Mouse (Mus musculus): Measurements from ENCODE around the gene Pak6. TPM values are rescaled to one million over a fixed set of nuclear protein-coding genes. Genes with fewer than 3 reads are reported as not detected.
"Not testable (repeated sequence)": the region's sequence is repeated elsewhere in the genome, so short reads cannot be mapped to it uniquely, and the experiment has no call there.

Gene Pak6
- polyA plus RNA-seq, 1 experiment from 2014 or later, result 2.2 TPM

DNA sequence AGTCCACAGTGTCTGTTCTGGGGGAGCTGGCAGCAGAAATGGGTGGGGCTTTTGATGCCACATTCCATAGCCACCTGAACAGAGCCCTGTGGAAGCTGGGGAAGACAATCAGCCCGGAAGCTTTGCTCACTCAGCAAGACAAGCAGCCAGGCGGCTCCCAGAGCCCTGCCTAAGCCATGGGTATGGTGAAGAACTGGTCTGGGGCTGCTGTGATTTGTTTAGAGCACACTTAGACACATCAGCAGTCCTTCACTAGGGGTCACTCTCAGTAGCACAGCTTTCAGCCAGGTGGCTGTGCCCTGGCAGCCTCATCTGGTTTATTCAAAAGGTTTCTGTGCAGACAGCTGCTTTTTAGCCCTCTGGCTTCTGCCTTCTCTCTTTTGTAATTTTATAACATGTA is 22.0 kb upstream of the Pak6 start:
- WGBS, result 52% methylated on average over 2 of the region's 2 CpGs
- peaks cover 3% of the 10 kb centered on the region; the same call in 1 of the 2 replicates for H3K9me3 ChIP-seq (ENCODE audit: control insufficient read depth, low read length)
- H3K4me1 ChIP-seq (replicated peaks; ENCODE audit: control insufficient read depth, insufficient read depth, low read length), result no peaks in the 10 kb centered on the region
- no peak overlapping the region for H3K4me3 ChIP-seq (ENCODE audit: low read length)
- H3K9ac ChIP-seq (ENCODE audit: low read length), result no peak overlapping the region
- peaks cover 52% of the 10 kb centered on the region for H3K36me3 ChIP-seq (ENCODE audit: control insufficient read depth, insufficient read depth, low read length)
- no peak for ATAC-seq (ENCODE audit: low read depth)
- no peak overlapping the region for H3K4me2 ChIP-seq (ENCODE audit: low read depth, low read length)
- H3K27me3 ChIP-seq (ENCODE audit: control insufficient read depth, insufficient read depth, low read depth, low read length), result no peaks in the 10 kb centered on the region
- H3K27ac ChIP-seq (ENCODE audit: low read length), result no peak overlapping the region

DNA sequence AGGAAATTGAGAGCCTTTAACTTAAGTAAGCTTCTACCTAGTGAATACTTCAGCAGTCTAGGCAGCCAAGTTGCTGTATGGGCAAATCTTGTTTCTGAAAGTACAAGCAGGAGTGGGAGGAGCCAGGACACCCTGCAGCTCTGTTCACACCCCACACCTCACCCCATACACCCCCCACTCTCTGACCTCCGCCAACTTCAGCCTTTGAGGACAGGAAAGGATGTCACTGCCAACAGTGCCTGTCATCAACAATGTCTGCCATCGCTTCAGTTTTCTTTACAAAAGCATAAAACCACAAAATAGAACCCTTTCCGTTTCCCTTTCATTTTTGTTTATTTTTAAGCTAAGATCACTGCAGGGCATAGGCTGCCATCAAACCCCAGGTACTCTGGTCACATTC is 20.7 kb upstream of the Pak6 start:
- 48% methylated on average over 3 of the region's 3 CpGs for WGBS
- ATAC-seq (ENCODE audit: low read depth), result no peak
- Histone ChIP-seq H3K36me3 (ENCODE audit: control insufficient read depth, insufficient read depth, low read length) (peaks cover 44% of the 10 kb centered on the region), H3K4me3 (ENCODE audit: low read length) (no peak overlapping the region), H3K9ac (ENCODE audit: low read length) (no peak overlapping the region), H3K4me1 (replicated peaks; ENCODE audit: control insufficient read depth, insufficient read depth, low read length) (no peaks in the 10 kb centered on the region), H3K27ac (ENCODE audit: low read length) (no peak overlapping the region), H3K9me3 (ENCODE audit: control insufficient read depth, low read length) (peaks cover 3% of the 10 kb centered on the region; the same call in 1 of the 2 replicates), H3K4me2 (ENCODE audit: low read depth, low read length) (no peak overlapping the region), H3K27me3 (ENCODE audit: control insufficient read depth, insufficient read depth, low read depth, low read length) (no peaks in the 10 kb centered on the region)

DNA sequence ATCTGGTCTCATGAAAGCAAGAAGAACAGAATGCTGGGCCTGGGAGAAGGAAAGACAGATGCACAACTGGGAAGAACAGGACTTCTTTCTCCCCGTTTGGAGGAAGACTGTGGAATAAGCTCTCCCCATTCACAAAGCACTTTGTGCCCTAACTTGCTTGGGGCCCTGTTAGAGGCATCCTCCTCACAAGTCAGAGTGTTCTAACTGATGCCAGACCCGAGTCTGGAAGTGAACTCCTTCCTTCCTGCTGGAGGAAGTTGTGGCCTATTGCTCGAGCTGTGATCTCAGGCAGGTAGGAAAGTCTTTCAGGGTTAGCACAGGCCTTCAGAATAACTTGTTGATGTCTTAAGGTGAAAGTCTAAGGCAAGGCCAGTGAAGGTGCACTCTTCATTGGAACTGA is 20.2 kb upstream of the Pak6 start:
- Histone ChIP-seq H3K36me3 (ENCODE audit: control insufficient read depth, insufficient read depth, low read length) (peaks cover 44% of the 10 kb centered on the region), H3K9me3 (ENCODE audit: control insufficient read depth, low read length) (peaks cover 3% of the 10 kb centered on the region; the same call in 1 of the 2 replicates), H3K27ac (ENCODE audit: low read length) (no peak overlapping the region), H3K4me1 (replicated peaks; ENCODE audit: control insufficient read depth, insufficient read depth, low read length) (no peaks in the 10 kb centered on the region), H3K4me2 (ENCODE audit: low read depth, low read length) (no peak overlapping the region), H3K9ac (ENCODE audit: low read length) (no peak overlapping the region), H3K4me3 (ENCODE audit: low read length) (no peak overlapping the region), H3K27me3 (ENCODE audit: control insufficient read depth, insufficient read depth, low read depth, low read length) (no peaks in the 10 kb centered on the region)
- 51% methylated on average over 3 of the region's 3 CpGs for WGBS
- ATAC-seq (ENCODE audit: low read depth), result no peak

DNA sequence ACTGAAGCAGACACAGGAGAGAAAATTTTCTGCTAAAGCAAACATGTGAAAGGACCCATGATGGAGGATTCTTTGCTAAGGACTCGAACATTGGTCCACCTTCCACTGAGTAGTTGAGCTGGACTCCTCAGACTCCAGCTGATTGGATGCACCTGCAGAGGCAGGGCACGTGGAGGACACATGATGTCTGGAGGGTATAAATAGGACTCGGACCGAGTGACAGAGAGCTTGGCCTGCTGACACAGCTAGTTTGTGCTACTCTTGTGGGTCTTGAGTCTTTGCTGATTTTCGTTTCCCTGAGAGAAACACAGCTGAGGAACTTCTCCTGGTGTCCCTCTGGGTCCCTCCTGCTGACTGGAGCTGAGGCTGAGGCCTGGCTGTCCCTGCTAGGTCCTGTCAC is 16.4 kb upstream of the Pak6 start:
- 82% methylated on average over 5 of the region's 5 CpGs for WGBS
- Histone ChIP-seq H3K9me3 (ENCODE audit: control insufficient read depth, low read length) (peaks cover 3% of the 10 kb centered on the region; the same call in 1 of the 2 replicates), H3K27ac (ENCODE audit: low read length) (no peak overlapping the region), H3K4me1 (replicated peaks; ENCODE audit: control insufficient read depth, insufficient read depth, low read length) (no peaks in the 10 kb centered on the region), H3K27me3 (ENCODE audit: control insufficient read depth, insufficient read depth, low read depth, low read length) (no peaks in the 10 kb centered on the region), H3K36me3 (ENCODE audit: control insufficient read depth, insufficient read depth, low read length) (peaks cover 18% of the 10 kb centered on the region), H3K4me3 (ENCODE audit: low read length) (no peak overlapping the region), H3K9ac (ENCODE audit: low read length) (no peak overlapping the region), H3K4me2 (ENCODE audit: low read depth, low read length) (no peak overlapping the region)
- ATAC-seq (ENCODE audit: low read depth), result no peak

DNA sequence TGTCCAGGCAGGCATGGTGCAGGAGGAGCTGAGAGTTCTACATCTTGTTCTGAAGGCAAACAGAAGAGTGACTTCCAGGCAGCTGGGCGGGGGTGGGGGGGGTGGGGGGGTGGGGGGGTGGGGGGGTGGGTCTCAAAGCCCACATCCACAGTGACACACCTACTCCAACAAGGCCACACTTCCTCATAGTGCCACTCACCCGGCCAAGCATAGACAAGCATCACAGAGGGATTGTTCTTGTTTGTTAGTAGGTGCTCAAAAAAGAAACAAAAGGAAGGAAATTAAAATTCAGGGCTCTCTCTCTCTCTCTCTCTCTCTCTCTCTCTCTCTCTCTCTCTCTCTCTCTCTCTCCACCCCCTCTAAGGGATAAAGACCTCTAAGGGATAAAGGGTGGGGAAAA is 12.4 kb upstream of the Pak6 start:
- ATAC-seq (ENCODE audit: low read depth); H3K9me3 ChIP-seq (ENCODE audit: control insufficient read depth, low read length); H3K27ac ChIP-seq (ENCODE audit: low read length); H3K27me3 ChIP-seq (ENCODE audit: control insufficient read depth, insufficient read depth, low read depth, low read length); H3K4me1 ChIP-seq (replicated peaks; ENCODE audit: control insufficient read depth, insufficient read depth, low read length); H3K4me3 ChIP-seq (ENCODE audit: low read length); H3K36me3 ChIP-seq (ENCODE audit: control insufficient read depth, insufficient read depth, low read length); H3K4me2 ChIP-seq (ENCODE audit: low read depth, low read length); H3K9ac ChIP-seq (ENCODE audit: low read length): not testable (repeated sequence)
- 51% methylated on average over 2 of the region's 2 CpGs for WGBS

DNA sequence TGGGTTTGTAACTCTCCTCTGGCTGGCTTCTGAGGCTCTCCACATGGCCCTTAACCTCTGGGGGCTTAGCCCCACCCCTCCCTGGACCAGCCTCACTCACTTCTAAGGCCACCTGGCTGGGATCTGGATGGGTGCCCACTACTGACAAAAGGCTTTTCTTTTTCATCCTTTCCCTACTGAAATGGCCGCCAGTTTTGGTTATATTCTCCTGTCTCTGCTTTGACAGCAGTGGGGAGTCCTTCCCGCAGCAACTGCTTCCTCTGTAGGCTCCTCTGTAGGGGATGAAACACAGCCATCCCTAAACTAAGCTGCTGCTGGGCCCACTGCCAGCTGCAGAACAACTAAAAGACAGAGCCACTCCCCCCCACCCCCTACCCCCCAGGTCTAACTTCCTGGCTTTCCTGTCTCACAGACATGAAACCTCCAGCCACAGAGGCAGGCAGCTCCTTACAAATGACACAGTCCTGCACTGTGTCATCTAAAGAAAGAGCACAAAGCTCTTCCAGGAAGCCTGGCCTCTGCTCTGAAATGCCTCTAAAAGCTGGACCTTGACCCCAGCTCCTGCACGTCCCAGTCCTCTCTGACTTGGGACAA is 6.3 kb upstream of the Pak6 start:
- Histone ChIP-seq H3K27me3 (ENCODE audit: control insufficient read depth, insufficient read depth, low read depth, low read length) (no peaks in the 10 kb centered on the region), H3K9ac (ENCODE audit: low read length) (no peak overlapping the region), H3K27ac (ENCODE audit: low read length) (peak overlapping the region; percentile 2; the same call in 1 of the 2 replicates), H3K4me3 (ENCODE audit: low read length) (no peak overlapping the region), H3K9me3 (ENCODE audit: control insufficient read depth, low read length) (no peaks in the 10 kb centered on the region), H3K4me2 (ENCODE audit: low read depth, low read length) (no peak overlapping the region), H3K4me1 (replicated peaks; ENCODE audit: control insufficient read depth, insufficient read depth, low read length) (peaks cover 21% of the 10 kb centered on the region), H3K36me3 (ENCODE audit: control insufficient read depth, insufficient read depth, low read length) (no peaks in the 10 kb centered on the region)
- 25% methylated on average over 3 of the region's 3 CpGs for WGBS
- peak; percentile 53 for ATAC-seq (ENCODE audit: low read depth)

DNA sequence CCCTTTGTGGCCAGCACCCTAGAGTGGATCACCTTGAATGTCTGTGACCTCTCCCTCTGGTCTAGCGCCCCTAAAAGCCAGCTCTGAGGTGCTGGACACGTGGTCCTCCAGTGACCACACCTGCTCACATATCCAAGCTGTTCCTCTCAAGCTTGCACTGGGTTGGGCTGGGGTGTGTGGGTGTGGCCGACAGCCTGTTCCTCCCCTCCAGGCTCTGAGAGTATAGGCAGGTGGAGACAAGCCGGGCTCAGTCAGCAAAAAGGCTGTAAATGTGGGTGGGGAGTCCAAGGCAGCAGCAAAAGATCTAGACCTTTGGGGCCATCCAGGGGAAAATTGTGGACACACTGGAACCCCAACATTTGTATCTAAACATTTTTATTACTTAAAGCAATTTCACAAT is 4.6 kb upstream of the Pak6 start:
- H3K9me3 ChIP-seq (ENCODE audit: control insufficient read depth, low read length), result no peaks in the 10 kb centered on the region
- H3K4me1 ChIP-seq (replicated peaks; ENCODE audit: control insufficient read depth, insufficient read depth, low read length), result peaks cover 30% of the 10 kb centered on the region
- H3K4me2 ChIP-seq (ENCODE audit: low read depth, low read length), result no peak overlapping the region
- ATAC-seq (ENCODE audit: low read depth), result peak; percentile 58
- no peak overlapping the region for H3K9ac ChIP-seq (ENCODE audit: low read length)
- H3K4me3 ChIP-seq (ENCODE audit: low read length), result no peak overlapping the region
- 25% methylated on average over 4 of the region's 4 CpGs for WGBS
- peaks cover 5% of the 10 kb centered on the region; the same call in 1 of the 2 replicates for H3K27me3 ChIP-seq (ENCODE audit: control insufficient read depth, insufficient read depth, low read depth, low read length)
- H3K36me3 ChIP-seq (ENCODE audit: control insufficient read depth, insufficient read depth, low read length), result no peaks in the 10 kb centered on the region
- H3K27ac ChIP-seq (ENCODE audit: low read length), result no peak overlapping the region

DNA sequence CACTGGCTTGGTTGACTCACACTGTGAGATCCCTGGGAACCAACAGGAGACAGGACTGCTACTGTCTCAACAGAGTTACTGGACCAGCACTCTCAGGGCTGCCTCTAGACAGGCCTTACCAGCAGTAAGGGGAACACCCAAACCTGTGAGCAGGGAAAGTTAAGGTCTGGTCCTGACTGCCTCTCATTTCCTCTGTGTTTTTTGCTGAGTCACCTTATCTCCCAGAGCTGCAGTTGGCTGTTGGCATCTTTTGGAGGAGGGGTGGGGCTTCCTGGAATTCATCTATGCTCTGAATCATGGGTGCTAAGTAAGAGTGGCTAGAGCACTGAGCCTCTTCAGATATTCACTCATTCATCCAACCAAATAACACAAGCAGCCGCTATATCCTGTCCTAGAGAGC is 4.0 kb upstream of the Pak6 start:
- 34% methylated on average over 1 of the region's 1 CpGs for WGBS
- peak; percentile 30 for ATAC-seq (ENCODE audit: low read depth)
- Histone ChIP-seq H3K9me3 (ENCODE audit: control insufficient read depth, low read length) (no peaks in the 10 kb centered on the region), H3K36me3 (ENCODE audit: control insufficient read depth, insufficient read depth, low read length) (no peaks in the 10 kb centered on the region), H3K4me3 (ENCODE audit: low read length) (no peak overlapping the region), H3K4me2 (ENCODE audit: low read depth, low read length) (no peak overlapping the region), H3K4me1 (replicated peaks; ENCODE audit: control insufficient read depth, insufficient read depth, low read length) (peaks cover 34% of the 10 kb centered on the region), H3K9ac (ENCODE audit: low read length) (no peak overlapping the region), H3K27ac (ENCODE audit: low read length) (peak overlapping the region; percentile 59), H3K27me3 (ENCODE audit: control insufficient read depth, insufficient read depth, low read depth, low read length) (peaks cover 5% of the 10 kb centered on the region)

DNA sequence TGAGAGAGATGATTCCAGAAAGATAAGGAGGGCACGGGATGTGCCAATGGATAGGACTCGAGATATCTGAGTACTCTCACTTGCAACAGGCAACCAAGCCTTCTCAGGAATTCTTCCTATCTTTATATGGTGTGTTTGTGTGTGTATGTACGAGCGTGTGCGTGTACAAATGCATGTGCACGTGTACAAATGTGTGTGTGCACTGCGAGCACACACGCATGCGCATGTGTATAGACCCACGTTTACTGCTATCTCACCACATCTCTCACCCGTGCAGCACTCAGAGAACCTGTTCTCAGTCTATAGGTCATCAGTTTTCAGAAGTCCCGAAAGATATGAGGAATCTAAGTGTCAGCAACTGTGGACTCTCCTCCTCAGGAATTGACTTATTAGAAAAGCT is 3.6 kb upstream of the Pak6 start:
- Histone ChIP-seq H3K4me3 (ENCODE audit: low read length) (peak overlapping the region; percentile 56), H3K9ac (ENCODE audit: low read length) (peak overlapping the region; percentile 64; the same call in 1 of the 2 replicates), H3K4me1 (replicated peaks; ENCODE audit: control insufficient read depth, insufficient read depth, low read length) (peaks cover 34% of the 10 kb centered on the region), H3K27me3 (ENCODE audit: control insufficient read depth, insufficient read depth, low read depth, low read length) (peaks cover 5% of the 10 kb centered on the region), H3K27ac (ENCODE audit: low read length) (no peak overlapping the region), H3K4me2 (ENCODE audit: low read depth, low read length) (peak overlapping the region; percentile 63), H3K36me3 (ENCODE audit: control insufficient read depth, insufficient read depth, low read length) (no peaks in the 10 kb centered on the region), H3K9me3 (ENCODE audit: control insufficient read depth, low read length) (no peaks in the 10 kb centered on the region)
- ATAC-seq (ENCODE audit: low read depth), result no peak
- 69% methylated on average over 12 of the region's 12 CpGs for WGBS

All from lung, embryonic 16.5 days (tissue).